Mouse (Mus musculus): ENCODE measurements around the gene Dtd1. TPM values are rescaled to one million over a fixed set of nuclear protein-coding genes. Genes with fewer than 3 reads are reported as not detected.

Gene Dtd1
- total RNA-seq, 2 experiments from 2014 or later: 54.1 to 58.4 TPM

DNA sequence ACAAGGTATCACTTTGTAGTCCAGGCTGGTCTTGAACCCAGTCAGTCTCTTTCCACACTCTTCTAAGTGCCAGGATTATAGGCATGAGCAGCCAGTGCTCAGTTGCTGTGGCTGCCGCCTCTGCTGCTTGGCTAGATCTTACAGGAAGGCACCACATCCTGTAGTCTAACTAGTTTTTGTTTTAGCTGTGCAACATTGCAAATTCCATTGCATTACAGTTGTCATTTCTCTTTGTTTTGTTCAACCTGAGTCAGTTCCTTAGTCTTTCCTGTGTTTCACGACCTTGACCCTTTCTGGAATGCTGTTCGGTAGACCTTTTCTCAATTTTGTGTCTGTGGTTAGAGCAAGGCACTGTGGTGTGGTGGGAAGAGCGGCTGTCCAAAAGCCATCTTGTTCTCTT is 37.5 kb downstream of the Dtd1 start:
- intact Hi-C loops (cut with DNase I): loop anchor here (2.0 to 5.0 kb wide), 3 partner anchors 230 to 950 kb away; partner anchors contain the start of gene Slc24a3
- no peak for DNase-seq (ENCODE audit: low spot score in 2 of 2)

DNA sequence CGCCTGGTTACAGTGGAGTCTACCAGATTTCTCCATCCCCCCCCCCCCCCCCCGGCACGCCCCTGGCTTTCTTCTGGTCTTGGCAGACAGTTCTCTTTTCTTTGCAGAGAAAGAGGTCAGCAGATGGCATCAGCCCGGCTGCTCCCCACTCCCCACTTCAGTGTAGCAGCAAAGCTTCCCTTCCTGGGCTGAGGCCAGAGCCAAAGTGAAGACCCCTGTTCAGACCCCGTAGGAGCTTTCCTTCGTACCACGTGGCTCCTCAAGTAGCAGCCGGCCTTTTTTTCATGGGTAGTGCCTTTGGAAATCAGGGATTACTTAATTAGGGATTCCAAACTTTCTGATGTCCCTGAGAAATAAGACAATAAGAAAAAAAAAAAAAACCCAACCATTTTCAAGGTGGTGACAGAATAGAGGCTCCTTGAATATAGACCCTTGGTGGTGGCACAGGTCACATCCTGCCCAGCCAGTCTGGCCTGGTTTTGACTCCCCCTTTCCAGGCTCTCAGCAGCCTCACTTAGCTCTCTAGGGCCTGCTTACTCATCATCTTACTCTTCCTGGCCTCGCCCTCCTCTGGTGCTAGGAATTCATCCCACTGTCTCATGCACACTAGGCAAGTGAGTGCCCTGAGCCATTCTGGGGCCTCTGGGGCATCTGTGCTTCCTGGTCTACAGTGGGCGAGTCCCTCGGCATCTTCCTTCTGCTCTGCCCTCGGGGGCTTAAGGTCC is 38.1 kb downstream of the Dtd1 start:
- no peak for DNase-seq (ENCODE audit: low spot score in 2 of 2)
- intact Hi-C loops (cut with DNase I): loop anchor here (2.0 to 5.0 kb wide), 3 partner anchors 229 to 949 kb away; partner anchors contain the start of gene Slc24a3

DNA sequence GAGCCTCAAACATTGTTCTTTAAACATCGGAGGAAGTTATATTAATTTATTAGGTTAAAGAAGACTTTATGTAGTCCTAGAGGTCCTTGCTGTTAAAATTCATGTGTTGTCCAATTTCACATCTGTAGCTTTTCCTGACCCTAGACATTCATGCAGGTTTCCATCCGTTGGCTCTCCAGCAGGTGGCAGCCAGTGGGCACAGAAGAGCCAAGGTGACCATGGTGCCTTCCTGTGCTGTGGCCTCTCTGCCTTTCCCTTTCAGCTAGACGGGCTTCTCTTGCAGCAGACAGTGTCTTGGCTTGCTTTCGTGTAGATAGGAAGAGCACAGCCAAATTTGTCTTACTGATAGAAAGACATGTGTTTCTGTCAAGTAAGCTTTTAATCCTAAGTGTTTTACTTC is 39.0 kb downstream of the Dtd1 start:
- intact Hi-C loops (cut with DNase I): loop anchor here (5.0 kb wide), 2 partner anchors 229 to 949 kb away; no protein-coding TSS in a partner anchor
- DNase-seq (ENCODE audit: low spot score in 2 of 2): no peak

DNA sequence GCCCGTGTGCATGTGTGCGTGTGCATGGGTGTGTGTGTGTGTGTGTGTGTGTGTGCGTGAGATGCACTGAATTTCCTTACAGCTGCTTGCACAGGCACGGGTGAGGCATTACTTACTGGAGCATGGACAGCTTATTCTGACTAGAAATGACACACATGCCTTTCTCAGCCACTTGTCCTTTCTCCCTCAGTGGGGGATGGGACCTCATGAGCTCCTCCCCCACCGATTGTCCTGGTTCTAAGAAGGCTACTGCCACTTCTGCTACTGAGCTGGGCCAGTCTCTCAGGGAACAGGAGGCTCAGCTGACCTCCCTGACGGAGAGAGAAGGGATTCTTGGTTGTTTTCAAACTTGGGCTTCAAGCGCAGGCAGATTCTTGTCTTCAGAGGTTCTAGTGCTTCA is 40.4 kb downstream of the Dtd1 start:
- DNase-seq (ENCODE audit: low spot score in 2 of 2): no peak
- intact Hi-C loops (cut with DNase I): loop anchor here (10.0 kb wide), 1 partner anchor 305 kb away; no protein-coding TSS in a partner anchor

DNA sequence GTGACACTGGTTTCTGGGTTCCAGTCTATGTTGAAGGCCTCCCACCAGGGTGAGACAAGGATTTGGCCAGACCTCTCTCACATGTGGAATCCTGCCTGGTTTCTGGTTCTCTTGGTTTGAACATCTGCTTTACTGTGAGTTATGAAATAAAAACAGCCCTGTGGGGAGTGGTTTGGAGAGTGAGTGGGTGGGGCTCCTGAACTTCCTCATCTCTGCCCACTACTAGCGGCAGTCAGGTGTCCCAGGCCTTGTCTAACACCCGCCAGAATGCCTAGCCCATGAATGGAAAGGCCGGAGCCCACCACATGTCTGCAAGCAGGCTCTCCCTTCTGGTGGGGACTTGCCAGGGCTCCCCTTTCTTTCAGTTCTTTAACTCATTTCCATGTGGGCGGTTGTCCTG is 42.3 kb downstream of the Dtd1 start:
- intact Hi-C loops (cut with DNase I): loop anchor here (10.0 kb wide), 1 partner anchor 303 kb away; no protein-coding TSS in a partner anchor
- no peak for DNase-seq (ENCODE audit: low spot score in 2 of 2)

DNA sequence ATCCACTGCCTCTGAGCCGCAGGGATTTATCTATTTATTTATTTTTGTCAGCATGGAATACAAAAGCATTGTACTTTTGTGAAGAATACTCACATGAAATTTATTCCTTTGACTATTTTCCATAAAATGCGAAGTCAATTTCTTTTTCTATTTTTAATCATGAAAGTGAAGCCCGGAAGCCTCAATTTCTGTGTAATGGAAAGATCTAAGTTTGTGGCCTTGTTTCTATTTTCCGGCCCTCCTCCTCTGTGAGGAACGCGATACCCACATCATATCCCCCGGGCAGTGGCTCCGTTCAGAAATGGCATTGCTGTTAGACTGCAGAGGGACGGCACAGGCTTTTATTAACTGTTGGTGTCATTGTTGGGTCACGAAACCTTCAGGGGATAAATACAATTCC is 46.7 kb downstream of the Dtd1 start:
- intact Hi-C loops (cut with DNase I): loop anchor here (10.0 kb wide), 1 partner anchor 298 kb away; no protein-coding TSS in a partner anchor
- DNase-seq (ENCODE audit: low spot score in 2 of 2): no peak

DNA sequence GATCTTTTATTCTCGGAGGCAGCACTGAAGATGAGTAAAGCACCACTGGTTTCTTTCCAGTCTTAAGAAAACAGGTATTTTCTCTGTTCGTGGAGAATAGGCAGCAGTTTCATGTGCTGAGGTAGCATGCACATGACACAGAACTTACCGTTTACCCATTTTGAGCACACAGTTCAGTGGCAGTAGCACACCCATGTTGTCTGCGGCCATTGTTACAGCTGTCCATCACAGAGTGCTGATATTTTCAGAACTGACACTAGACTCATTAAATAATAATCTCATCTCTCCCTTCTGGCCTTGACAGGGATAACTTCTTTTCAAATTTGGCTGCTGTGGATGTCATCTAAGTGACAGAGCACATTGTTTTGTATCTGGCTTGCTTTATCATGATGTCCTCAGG is 47.5 kb downstream of the Dtd1 start:
- intact Hi-C loops (cut with DNase I): loop anchor here (10.0 kb wide), 1 partner anchor 298 kb away; no protein-coding TSS in a partner anchor
- no peak for DNase-seq (ENCODE audit: low spot score in 2 of 2)

DNA sequence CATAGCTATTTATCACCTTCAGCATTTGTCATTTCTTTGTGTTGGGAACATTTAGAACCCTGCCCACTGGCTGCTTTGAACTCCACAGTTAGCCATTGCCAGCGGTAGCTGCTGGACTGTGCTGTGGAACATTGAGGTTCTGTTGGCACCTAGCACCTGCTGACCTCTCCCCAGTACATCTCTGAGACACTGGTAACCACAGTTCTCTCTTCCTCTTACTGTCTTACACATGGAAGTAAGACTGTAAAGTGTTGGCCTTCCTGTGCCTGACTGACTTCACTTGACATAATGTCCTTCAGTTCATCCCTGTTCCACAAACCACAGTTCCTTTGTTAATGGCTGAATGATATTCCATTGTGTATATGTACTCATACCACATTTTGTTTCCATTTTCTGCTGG is 50.3 kb downstream of the Dtd1 start:
- intact Hi-C loops (cut with DNase I): loop anchor here (10.0 kb wide), 1 partner anchor 295 kb away; no protein-coding TSS in a partner anchor
- DNase-seq (ENCODE audit: low spot score in 2 of 2): no peak

DNA sequence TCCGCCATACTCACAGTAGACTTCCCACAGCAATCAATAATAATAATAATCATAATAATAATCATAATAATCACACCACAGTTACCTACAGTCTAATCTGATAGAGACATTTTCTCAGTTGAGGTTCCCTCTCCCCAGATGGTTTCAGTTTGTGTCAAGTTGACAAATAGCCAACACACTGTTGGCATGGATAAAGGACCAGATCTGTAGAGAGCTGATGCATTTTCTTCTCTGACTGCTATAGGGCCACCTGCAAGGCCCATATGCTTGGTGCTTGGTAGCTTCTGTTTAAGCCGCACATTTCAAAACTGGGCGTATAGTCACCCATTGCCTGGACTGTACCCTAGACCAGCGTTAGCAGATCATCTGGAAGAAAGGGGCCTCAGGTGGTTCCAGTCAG is 53.1 kb downstream of the Dtd1 start:
- intact Hi-C loops (cut with DNase I): no loop called here
- no peak for DNase-seq (ENCODE audit: low spot score in 2 of 2)

DNA sequence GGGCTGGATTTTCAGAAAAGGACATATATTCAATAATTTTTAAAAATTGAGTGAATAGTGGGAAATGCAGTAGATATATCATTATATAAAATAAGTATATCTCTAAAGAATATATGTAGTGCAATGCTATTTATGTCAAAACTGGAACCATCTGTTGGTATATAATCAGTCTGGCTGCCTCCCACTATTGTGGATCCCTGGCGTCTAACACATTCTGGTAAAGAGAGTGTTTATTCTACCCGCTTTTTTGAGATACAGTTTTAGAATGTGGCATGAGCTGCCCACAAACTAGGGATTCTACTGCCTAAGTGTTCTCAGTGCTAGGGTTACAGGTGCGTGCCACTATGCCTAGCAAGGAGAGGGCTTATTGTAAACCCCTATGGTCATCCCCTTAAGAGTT is 55.6 kb downstream of the Dtd1 start:
- peak; percentile 40 to 46 for DNase-seq (ENCODE audit: low spot score in 2 of 2)

DNA sequence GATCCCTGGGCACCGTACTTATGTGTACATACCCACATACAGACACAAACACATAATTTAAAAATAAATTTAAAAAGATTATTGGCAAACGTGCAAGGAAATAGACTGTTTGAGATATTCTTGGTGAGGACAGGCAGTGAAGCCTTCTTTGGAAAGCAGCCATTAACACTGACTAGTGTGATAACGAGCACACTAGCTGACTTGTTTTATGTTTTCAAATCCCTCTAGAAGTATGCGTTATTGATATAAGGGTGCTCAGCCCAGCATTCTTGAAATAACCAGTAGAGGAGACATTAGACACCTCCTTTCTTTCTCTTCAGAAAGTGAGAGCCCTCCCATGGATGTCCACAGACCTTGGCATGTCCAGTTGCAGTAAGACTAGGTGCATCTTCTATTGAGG is 68.8 kb downstream of the Dtd1 start:
- no peak for DNase-seq (ENCODE audit: low spot score in 2 of 2)

More for the DNA sequence above, 55.6 kb downstream of the Dtd1 start:
- intact Hi-C loops (cut with DNase I): no loop called here

DNA sequence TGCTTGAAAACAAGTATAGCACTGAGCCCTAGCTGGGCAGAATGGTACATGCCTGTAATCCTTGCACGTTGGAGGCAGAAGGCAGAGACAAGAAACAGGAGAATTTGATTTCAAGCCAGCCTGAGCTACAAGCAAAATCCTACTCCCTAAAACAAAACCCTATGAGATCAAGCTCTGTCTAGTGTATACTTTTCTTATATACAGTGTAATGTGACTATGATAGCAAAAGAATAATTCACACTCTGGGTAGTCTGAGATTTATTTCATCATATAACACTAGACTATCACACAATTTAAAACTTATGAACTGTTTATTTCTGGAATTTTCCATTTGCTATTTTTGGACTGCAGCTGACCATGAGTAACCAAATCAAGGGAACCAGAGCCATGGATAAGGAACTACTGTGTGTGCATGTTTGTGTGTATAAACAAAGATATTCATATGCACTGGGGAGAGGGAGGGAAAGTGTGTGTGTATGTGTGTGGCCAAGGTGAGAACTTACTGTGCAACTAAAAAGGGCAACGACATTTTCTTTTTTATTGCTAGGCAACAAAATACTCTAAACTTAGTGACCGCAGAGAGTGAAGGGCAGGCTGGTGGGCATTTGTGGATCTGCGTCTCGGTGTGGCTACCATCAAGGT is 70.7 kb downstream of the Dtd1 start:
- intact Hi-C loops (cut with DNase I): no loop called here
- DNase-seq (ENCODE audit: low spot score in 2 of 2): no peak

More for the DNA sequence above, 68.8 kb downstream of the Dtd1 start:
- intact Hi-C loops (cut with DNase I): no loop called here

DNA sequence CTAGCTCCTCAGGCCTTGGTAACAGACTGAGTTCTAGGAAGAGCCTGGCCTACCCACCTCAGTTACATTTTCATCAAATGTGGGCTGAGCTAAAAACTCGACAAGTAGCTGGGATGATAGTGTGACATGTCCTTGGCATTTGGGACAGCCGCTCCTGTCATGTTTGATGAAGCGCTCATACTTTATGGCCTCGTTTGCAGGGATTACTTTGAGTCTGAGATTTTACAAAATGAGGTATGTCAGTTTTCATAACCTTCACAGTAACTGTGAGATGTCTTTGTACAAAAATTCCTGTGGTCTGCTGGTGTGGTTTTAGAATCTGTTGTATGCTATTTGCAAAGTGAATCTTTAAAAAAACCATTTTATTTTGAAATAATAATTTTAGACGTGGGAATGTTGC is 72.7 kb downstream of the Dtd1 start:
- intact Hi-C loops (cut with DNase I): no loop called here
- DNase-seq (ENCODE audit: low spot score in 2 of 2): no peak

DNA sequence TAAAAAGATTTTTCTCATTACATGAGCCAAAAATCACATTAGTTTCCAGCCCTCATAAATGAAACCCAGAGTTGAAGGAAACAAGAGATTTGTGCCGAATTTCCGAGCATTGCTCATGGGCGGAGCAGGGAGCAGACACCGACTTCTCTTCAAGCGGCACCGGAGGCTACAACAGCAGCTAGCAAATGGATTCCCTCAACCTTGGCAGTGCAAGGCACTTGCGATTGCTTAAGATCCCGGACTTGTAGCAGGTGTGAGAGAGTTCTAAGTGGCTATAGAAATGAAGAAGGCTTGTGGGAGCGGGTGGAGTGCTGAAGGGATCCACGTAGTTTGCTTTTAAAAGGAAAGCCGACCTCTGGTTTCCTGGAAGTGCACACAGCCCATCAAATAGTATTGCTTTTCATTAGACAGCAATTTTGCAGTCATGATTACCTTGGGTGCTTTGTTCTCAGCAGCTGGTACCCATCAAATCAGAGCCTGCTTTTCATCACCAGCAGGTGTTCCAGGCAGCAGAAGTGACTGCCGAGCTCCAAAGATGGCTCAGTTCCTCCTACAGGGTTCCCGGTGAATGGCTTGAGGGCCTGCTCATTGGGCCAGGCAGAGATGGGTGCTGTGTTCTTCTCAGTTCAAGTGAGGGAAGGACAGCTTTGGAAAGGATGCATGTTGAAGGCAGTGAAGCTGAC is 77.0 kb downstream of the Dtd1 start:
- no peak for DNase-seq (ENCODE audit: low spot score in 2 of 2)
- intact Hi-C loops (cut with DNase I): no loop called here

DNA sequence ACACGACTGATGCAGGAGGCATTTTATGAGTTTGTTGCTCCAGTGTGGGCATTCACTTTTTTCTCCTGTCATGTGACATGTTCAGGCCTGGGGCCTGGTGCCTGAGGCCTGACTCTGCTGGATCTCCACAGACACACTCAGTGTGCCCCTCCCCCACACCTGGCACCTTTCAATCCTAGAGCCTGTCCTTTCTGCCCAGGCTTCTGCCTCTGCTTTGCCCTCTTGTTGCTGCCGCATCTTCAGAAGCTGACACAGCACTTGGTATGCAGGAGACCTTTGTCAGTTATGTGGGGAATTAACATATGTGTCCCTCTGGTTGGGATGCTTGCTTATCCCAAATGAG is 77.5 kb downstream of the Dtd1 start:
- intact Hi-C loops (cut with DNase I): no loop called here
- no peak for DNase-seq (ENCODE audit: low spot score in 2 of 2)

DNA sequence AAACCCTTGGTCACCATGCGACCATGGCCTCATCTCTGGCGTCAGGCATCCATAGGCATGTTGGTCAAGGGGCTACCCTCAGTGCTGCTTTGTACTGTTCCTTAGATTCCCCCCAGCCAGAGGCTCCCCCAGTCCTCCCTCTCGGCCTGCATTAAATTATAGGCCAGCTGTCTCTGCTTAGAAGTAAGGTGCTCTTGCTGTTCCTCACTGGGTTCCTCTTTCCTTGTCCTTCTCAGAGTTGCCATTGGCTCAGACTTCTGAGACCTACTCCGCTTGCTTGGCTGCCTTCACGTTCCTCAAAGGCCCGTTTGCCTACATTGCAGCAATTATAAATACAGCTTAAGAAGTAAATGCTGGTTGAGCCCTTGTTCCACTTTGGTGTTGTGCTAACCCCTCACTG is 79.1 kb downstream of the Dtd1 start:
- DNase-seq (ENCODE audit: low spot score in 2 of 2): no peak
- intact Hi-C loops (cut with DNase I): no loop called here

DNA sequence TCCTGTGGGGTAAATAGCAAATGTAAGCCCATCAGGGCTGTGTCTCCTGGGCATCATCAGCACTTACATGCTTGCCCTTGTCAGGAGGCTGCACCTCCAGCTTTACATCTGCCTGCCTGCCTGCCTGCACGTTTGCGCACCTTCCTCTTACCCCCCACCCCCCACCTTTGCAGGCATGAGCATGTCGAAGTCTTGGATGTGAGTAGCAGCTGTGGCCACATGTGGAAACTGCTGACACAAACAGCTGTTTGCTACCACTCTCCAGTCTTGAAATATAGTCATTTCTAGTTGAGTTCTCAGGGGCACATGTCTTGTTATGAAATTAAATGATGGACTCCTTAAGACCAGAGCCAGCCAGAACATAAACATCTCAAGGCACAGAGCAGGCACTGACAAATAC is 79.7 kb downstream of the Dtd1 start:
- DNase-seq (ENCODE audit: low spot score in 2 of 2): no peak
- intact Hi-C loops (cut with DNase I): no loop called here

DNA sequence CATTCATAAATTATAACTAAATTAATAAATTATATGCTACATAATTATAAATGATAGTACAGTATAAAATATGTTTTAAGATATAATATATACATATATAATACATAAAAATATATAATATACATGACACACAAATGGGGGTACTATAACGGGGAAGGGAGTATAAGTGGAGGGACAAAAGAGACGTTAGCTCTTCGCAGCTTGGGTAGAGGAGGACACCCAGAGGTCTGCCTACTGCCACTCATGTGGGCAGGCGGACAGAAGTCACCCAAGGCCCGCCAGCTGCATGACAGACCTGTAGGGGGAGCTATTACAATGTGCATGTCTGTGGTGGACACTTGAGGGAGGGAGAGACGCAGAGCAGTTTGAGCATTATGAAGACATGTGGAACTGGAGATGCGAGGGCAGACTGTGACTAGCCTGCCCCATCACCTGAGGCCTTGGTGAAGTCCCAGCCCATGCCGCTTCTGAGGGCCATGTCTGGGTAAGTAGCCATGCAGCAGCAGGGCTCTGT is 92.6 kb downstream of the Dtd1 start:
- no peak for DNase-seq (ENCODE audit: low spot score in 2 of 2)
- intact Hi-C loops (cut with DNase I): no loop called here

DNA sequence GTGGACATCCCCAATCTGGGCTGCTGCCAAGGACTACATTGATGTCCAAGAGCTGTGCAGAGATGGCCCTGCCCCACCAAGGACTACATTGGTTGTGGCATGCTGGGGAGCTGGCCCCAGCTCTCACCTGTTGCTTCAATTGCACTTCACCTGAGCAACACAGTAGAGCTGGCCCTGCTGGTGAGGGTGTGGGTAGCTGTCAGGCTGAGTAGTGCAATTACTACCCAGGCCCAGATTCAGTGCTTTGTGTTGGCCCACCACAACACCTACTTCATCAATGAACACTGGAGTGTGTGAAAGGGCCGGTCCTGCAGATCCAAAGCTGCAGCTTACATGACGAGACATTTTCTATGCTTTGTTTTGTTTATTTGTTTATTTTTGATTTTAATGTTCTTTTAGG is 93.1 kb downstream of the Dtd1 start:
- DNase-seq (ENCODE audit: low spot score in 2 of 2): no peak
- intact Hi-C loops (cut with DNase I): no loop called here

DNA sequence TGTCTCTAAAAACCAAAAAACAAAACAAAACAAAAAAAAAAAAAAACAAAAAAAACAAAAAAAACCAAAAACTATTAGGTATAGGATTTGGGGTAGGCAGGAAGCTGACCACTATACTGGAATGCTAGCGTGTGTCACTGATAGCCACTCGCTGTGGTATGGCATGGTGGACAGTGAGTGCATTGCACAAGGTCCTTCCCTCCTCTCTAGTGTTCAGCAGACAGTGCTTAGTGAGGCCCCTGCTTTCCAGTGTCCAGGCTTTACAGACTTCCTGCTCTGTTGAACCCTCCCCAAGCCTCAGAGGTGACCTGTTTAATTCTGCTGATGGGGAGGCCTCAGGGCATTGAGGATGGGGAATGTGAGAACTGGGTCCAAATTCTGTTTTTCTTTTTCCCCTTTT is 95.2 kb downstream of the Dtd1 start:
- intact Hi-C loops (cut with DNase I): no loop called here
- no peak for DNase-seq (ENCODE audit: low spot score in 2 of 2)

Measured in left cerebral cortex, postnatal 14 days (tissue).